Mouse (Mus musculus): ENCODE measurements around the gene Plekha6. TPM values are rescaled to one million over a fixed set of nuclear protein-coding genes. Genes with fewer than 3 reads are reported as not detected.

Plekha6 gene
- polyA plus RNA-seq, 1 experiment from 2014 or later: 22.2 TPM

DNA sequence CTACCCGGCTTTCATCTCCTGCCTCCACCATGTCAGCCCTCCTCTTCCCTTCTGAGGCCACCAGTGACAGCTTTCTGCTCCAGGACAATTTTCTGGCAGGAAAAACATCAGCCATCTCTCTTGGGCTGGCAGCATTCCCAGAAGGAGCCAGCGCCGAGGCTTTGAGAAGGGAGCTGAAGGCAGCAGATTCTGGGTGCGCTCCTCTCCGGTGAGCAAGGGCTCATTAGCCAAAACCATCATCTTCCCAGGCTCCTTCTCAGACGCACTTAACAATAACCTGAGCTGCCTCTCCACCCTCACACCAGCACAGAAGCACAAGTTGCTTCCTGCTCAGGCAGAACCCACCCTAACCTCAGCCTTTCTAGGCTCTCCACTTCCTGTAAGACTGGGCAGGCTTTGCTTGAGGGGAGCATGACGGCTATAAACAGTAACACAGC lies 4.9 kb upstream of the Plekha6 start:
- Histone ChIP-seq H3K36me3 (replicated peaks; ENCODE audit: control insufficient read depth, insufficient read depth) (no peaks in the 10 kb centered on the region), H3K4me3 (replicated peaks; ENCODE audit: low read length) (no peak overlapping the region), H3K9me3 (ENCODE audit: control insufficient read depth, low read length) (no peaks in the 10 kb centered on the region), H3K9ac (no peak overlapping the region), H3K4me2 (replicated peaks) (no peak overlapping the region), H3K27ac (0 out of 2 replicates have a peak overlapping the region, but pooled peaks have one; percentile 3), H3K27me3 (ENCODE audit: control insufficient read depth, insufficient read depth, low read length) (peaks cover 26% of the 10 kb centered on the region), H3K4me1 (replicated peaks; ENCODE audit: control insufficient read depth, insufficient read depth, low read length) (peaks cover 9% of the 10 kb centered on the region)
- 51% methylated on average over 7 of the region's 7 CpGs for WGBS
- no peak for DNase-seq (ENCODE audit: low spot score)
- ATAC-seq (ENCODE audit: low FRiP score): no peak

DNA sequence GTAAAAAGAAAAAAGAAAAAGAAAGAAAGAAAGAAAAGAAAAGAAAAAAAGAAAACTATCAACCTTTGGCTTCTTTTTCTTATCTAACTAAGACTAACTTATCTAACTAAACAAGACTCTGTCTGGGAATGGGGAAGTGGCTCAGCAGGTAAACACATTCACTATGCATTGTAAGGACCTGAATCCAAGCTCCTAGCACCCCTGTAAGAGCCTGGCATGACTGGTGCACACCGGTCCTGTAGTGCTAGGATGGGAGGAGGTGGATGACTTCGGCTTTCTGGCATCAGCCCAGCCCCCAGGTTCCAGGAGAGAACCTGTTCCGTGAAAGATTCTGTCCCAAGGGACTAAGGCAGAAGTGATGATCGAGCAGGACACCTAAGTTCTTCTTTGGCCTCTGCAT lies 2.5 kb upstream of the Plekha6 start:
- no peak for DNase-seq (ENCODE audit: low spot score)
- peaks cover 39% of the 10 kb centered on the region for H3K27me3 ChIP-seq (ENCODE audit: control insufficient read depth, insufficient read depth, low read length)

DNA sequence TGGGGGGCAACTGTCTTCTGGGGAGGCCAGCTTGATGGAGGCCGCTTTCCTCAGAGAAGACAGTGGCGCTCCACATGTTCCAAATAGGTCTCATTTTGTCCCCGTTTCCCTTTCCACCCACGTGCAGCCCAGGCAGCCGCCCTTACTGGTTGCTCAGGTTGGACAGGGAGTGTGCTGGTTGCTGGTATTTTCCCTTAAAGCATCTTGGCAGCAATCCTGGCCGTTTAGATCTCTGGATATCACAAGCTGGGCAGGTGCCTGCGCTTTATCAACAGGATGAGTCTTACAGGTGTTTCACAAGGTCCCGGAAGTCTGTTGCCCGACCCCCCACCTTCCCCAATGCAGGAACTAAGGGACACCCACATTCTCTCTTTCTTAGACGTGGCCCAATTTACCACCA lies 2.0 kb upstream of the Plekha6 start:
- H3K27me3 ChIP-seq (ENCODE audit: control insufficient read depth, insufficient read depth, low read length): peaks cover 39% of the 10 kb centered on the region
- no peak overlapping the region for H3K9ac ChIP-seq
- 69% methylated on average over 10 of the region's 10 CpGs for WGBS
- no peaks in the 10 kb centered on the region for H3K9me3 ChIP-seq (ENCODE audit: control insufficient read depth, low read length)
- H3K4me2 ChIP-seq (replicated peaks): no peak overlapping the region
- H3K4me3 ChIP-seq (replicated peaks; ENCODE audit: low read length): no peak overlapping the region
- H3K27ac ChIP-seq: no peak overlapping the region
- H3K36me3 ChIP-seq (replicated peaks; ENCODE audit: control insufficient read depth, insufficient read depth): no peaks in the 10 kb centered on the region
- ATAC-seq (ENCODE audit: low FRiP score) (no peak), DNase-seq (ENCODE audit: low spot score) (no peak)
- peaks cover 16% of the 10 kb centered on the region for H3K4me1 ChIP-seq (replicated peaks; ENCODE audit: control insufficient read depth, insufficient read depth, low read length)

More for the DNA sequence above, 2.5 kb upstream of the Plekha6 start:
- H3K36me3 ChIP-seq (replicated peaks; ENCODE audit: control insufficient read depth, insufficient read depth): no peaks in the 10 kb centered on the region
- WGBS: 63% methylated on average over 4 of the region's 4 CpGs
- ATAC-seq (ENCODE audit: low FRiP score): no peak
- H3K4me1 ChIP-seq (replicated peaks; ENCODE audit: control insufficient read depth, insufficient read depth, low read length): peaks cover 16% of the 10 kb centered on the region
- no peak overlapping the region for H3K27ac ChIP-seq
- no peaks in the 10 kb centered on the region for H3K9me3 ChIP-seq (ENCODE audit: control insufficient read depth, low read length)
- H3K9ac ChIP-seq: no peak overlapping the region
- no peak overlapping the region for H3K4me3 ChIP-seq (replicated peaks; ENCODE audit: low read length)
- H3K4me2 ChIP-seq (replicated peaks): no peak overlapping the region

DNA sequence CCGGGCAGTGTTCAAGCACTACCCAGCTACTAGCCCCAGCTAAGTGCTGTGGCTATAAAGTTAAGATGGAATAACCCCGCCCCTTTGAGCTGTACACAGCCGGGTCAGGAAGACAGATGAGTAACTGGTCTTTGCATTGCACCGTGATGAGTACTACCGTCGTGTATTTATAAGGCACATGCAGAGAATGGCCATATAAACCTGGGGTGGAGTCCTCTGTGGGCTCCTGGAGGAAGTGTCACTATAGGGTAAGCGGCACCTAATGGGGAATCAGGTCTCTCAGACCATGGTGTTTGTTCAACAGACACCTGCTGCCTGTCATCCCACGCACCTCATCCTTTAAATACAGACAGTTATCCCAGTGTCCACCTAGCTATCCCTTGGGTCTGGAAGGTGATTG lies 1.0 kb upstream of the Plekha6 start:
- no peaks in the 10 kb centered on the region for H3K36me3 ChIP-seq (replicated peaks; ENCODE audit: control insufficient read depth, insufficient read depth)
- ATAC-seq (ENCODE audit: low FRiP score) (no peak), DNase-seq (ENCODE audit: low spot score) (no peak)
- H3K4me3 ChIP-seq (replicated peaks; ENCODE audit: low read length): 0 out of 2 replicates have a peak overlapping the region, but pooled peaks have one; percentile 47
- no peak overlapping the region for H3K9ac ChIP-seq
- WGBS: 60% methylated on average over 8 of the region's 8 CpGs
- H3K27me3 ChIP-seq (ENCODE audit: control insufficient read depth, insufficient read depth, low read length): peaks cover 39% of the 10 kb centered on the region
- no peak overlapping the region for H3K4me2 ChIP-seq (replicated peaks)
- no peak overlapping the region for H3K27ac ChIP-seq
- peaks cover 16% of the 10 kb centered on the region for H3K4me1 ChIP-seq (replicated peaks; ENCODE audit: control insufficient read depth, insufficient read depth, low read length)
- no peaks in the 10 kb centered on the region for H3K9me3 ChIP-seq (ENCODE audit: control insufficient read depth, low read length)

DNA sequence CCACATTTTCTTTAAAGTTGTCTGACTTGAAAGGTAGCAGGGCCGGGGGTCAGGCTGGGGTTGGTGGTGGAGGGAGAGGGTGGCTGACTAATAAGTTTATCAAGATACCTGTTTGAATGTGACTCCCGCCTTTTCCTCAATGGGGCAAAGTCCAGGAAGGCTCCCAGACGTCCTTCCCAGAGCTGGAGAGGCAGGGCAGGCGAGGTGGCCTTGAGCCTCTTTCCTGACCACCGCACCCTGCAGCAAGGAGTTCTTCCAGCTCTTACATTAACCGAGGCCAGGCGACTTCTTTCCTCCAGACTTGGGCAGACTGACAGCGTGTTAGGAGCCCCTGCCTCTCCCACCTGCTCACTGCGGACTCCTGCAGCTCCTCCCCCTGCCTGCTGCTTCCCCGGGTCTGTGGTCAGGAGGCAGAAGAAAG lies 591 bp downstream of the Plekha6 start:
- peak overlapping the region; percentile 95 for H3K4me2 ChIP-seq (replicated peaks)
- peak overlapping the region; percentile 47 for H3K4me3 ChIP-seq (replicated peaks; ENCODE audit: low read length)
- peaks cover 39% of the 10 kb centered on the region for H3K27me3 ChIP-seq (ENCODE audit: control insufficient read depth, insufficient read depth, low read length)
- H3K4me1 ChIP-seq (replicated peaks; ENCODE audit: control insufficient read depth, insufficient read depth, low read length): peaks cover 16% of the 10 kb centered on the region
- 1% methylated on average over 10 of the region's 10 CpGs for WGBS
- no peaks in the 10 kb centered on the region for H3K9me3 ChIP-seq (ENCODE audit: control insufficient read depth, low read length)
- ATAC-seq (ENCODE audit: low FRiP score) (no peak), DNase-seq (ENCODE audit: low spot score) (no peak)
- H3K27ac ChIP-seq: no peak overlapping the region
- H3K36me3 ChIP-seq (replicated peaks; ENCODE audit: control insufficient read depth, insufficient read depth): no peaks in the 10 kb centered on the region
- H3K9ac ChIP-seq: peak overlapping the region; percentile 62

DNA sequence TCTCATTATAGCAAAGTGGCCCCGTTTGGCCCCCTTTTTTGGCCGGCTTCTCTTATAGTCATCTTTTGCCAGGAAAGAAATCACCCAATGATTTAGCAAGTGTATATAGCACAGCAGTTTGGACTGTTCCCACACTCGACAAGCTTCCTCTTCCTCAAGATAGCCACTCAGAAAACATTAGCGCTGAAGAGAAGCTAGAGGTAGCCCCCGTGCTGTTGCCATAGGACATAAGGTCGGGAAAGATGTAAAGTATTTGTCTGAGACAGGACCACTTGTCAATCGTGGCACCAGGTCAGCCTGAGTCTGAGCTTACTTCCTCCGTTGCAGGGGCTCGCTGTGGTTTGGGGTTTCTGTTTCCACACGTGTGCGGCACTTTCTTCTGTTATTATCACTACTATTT lies 1.1 kb downstream of the Plekha6 start:
- peaks cover 39% of the 10 kb centered on the region for H3K27me3 ChIP-seq (ENCODE audit: control insufficient read depth, insufficient read depth, low read length)

DNA sequence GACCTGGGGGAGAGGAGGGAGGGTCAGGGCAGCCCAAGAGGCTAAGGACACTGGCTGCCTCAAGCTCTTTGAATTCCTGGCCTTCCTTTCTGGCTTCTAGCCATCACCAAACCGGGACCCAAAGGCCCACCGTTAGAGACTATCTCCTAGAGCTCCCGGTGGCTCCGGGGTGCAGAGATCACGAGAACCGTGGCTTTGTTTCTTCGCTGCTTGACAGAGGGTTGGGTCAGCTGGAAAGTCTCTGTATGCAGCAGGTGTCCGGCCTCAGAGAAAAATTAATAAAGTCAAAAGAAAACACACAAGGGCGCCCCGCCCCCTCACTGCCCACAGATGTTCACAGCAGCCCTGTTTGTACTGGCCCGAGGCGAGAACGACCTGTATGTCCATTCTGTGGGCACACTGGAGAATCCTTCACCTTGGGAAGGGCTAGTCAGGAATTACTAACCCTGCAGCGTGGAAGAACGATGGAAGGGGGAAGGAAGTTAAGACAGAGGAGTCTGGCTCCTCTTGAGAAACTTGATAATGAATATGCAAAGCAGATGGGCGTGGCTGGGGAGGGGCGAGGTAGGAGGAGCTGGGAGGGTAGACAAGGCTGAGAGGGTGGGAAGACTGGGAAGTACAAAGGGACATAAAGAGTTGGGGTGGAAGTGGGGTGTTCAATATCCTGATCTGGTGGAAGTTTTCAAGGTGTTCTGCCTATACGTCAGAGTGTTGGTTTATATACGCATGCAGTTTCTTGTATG lies 4.5 kb downstream of the Plekha6 start:
- no peaks in the 10 kb centered on the region for H3K36me3 ChIP-seq (replicated peaks; ENCODE audit: control insufficient read depth, insufficient read depth)
- H3K4me2 ChIP-seq (replicated peaks): no peak overlapping the region
- no peak overlapping the region for H3K9ac ChIP-seq
- H3K27me3 ChIP-seq (ENCODE audit: control insufficient read depth, insufficient read depth, low read length): peaks cover 20% of the 10 kb centered on the region
- no peak overlapping the region for H3K27ac ChIP-seq
- H3K9me3 ChIP-seq (ENCODE audit: control insufficient read depth, low read length): no peaks in the 10 kb centered on the region
- no peak for ATAC-seq (ENCODE audit: low FRiP score)
- 43% methylated on average over 19 of the region's 19 CpGs for WGBS
- H3K4me3 ChIP-seq (replicated peaks; ENCODE audit: low read length): no peak overlapping the region
- H3K4me1 ChIP-seq (replicated peaks; ENCODE audit: control insufficient read depth, insufficient read depth, low read length): peaks cover 13% of the 10 kb centered on the region
- no peak for DNase-seq (ENCODE audit: low spot score)

More for the DNA sequence above, 1.1 kb downstream of the Plekha6 start:
- WGBS: 36% methylated on average over 11 of the region's 11 CpGs
- peaks cover 16% of the 10 kb centered on the region for H3K4me1 ChIP-seq (replicated peaks; ENCODE audit: control insufficient read depth, insufficient read depth, low read length)
- H3K27ac ChIP-seq: no peak overlapping the region
- ATAC-seq (ENCODE audit: low FRiP score) (no peak), DNase-seq (ENCODE audit: low spot score) (no peak)
- no peak overlapping the region; the same call in 1 of the 2 replicates for H3K4me2 ChIP-seq (replicated peaks)
- no peaks in the 10 kb centered on the region for H3K9me3 ChIP-seq (ENCODE audit: control insufficient read depth, low read length)
- no peak overlapping the region for H3K9ac ChIP-seq
- H3K4me3 ChIP-seq (replicated peaks; ENCODE audit: low read length): 0 out of 2 replicates have a peak overlapping the region, but pooled peaks have one; percentile 47
- H3K36me3 ChIP-seq (replicated peaks; ENCODE audit: control insufficient read depth, insufficient read depth): no peaks in the 10 kb centered on the region

DNA sequence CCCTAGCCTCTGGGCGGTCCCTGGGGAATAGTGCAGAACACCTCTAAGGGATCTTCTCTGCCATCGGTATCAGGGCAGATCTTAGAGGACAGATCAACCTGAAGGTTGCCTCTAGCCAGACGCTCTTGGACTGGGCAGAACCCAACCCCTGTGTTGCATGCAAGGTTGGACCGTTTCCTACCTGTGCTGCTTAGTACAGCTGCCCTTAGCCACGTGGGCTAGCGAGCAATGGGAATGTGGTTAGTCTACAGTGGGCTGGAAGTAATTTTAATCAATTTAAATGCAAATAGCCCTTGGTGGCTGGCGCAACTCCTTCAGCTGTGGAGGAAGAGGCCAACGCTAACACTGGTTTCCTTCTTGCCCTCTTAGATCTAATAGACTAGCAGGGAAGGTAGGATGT lies 6.2 kb downstream of the Plekha6 start:
- no peaks in the 10 kb centered on the region for H3K36me3 ChIP-seq (replicated peaks; ENCODE audit: control insufficient read depth, insufficient read depth)
- no peak overlapping the region for H3K4me2 ChIP-seq (replicated peaks)
- DNase-seq (ENCODE audit: low spot score): no peak
- no peak overlapping the region for H3K27ac ChIP-seq
- no peak for ATAC-seq (ENCODE audit: low FRiP score)
- H3K9me3 ChIP-seq (ENCODE audit: control insufficient read depth, low read length): no peaks in the 10 kb centered on the region
- H3K27me3 ChIP-seq (ENCODE audit: control insufficient read depth, insufficient read depth, low read length): peaks cover 2% of the 10 kb centered on the region; the same call in 1 of the 2 replicates
- no peaks in the 10 kb centered on the region for H3K4me1 ChIP-seq (replicated peaks; ENCODE audit: control insufficient read depth, insufficient read depth, low read length)
- H3K9ac ChIP-seq: no peak overlapping the region
- no peak overlapping the region for H3K4me3 ChIP-seq (replicated peaks; ENCODE audit: low read length)
- WGBS: 66% methylated on average over 8 of the region's 8 CpGs

DNA sequence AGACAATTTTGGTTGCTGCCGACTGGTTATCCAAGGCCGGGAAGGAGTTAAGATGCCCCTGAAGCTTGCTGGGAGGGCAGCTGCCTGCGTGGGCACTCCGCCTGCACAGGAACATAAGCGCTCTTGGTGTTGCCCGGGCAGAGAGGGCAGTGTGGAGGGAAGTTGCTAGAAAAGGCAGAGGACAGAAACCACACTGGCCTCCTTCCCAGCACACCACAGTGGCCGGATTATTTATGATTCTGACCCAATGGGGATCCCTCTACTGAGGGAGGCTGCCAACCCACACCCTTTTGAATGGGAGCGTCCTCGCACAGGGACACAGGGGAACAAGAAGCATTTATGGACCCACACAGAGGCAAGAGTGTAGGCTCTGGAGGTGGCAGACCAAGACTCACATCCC lies 7.3 kb downstream of the Plekha6 start:
- H3K9ac ChIP-seq: no peak overlapping the region
- WGBS: 88% methylated on average over 9 of the region's 9 CpGs
- no peaks in the 10 kb centered on the region for H3K27me3 ChIP-seq (ENCODE audit: control insufficient read depth, insufficient read depth, low read length)
- no peak overlapping the region for H3K4me3 ChIP-seq (replicated peaks; ENCODE audit: low read length)
- ATAC-seq (ENCODE audit: low FRiP score) (no peak), DNase-seq (ENCODE audit: low spot score) (no peak)
- no peaks in the 10 kb centered on the region for H3K4me1 ChIP-seq (replicated peaks; ENCODE audit: control insufficient read depth, insufficient read depth, low read length)
- no peaks in the 10 kb centered on the region for H3K9me3 ChIP-seq (ENCODE audit: control insufficient read depth, low read length)
- H3K36me3 ChIP-seq (replicated peaks; ENCODE audit: control insufficient read depth, insufficient read depth): no peaks in the 10 kb centered on the region
- H3K27ac ChIP-seq: no peak overlapping the region
- H3K4me2 ChIP-seq (replicated peaks): no peak overlapping the region

Data from hindbrain, embryonic 14.5 days (tissue).